Mouse (Mus musculus): ENCODE data around the gene Fam50b. TPM values are rescaled to one million over a fixed set of nuclear protein-coding genes. Genes with fewer than 3 reads are reported as not detected.

Fam50b gene
- not detected in 2 replicates for polyA plus RNA-seq (2014; fragmentation: Nextera tagmentation; extraction: Ambion mirVana)

GRCm38 (mm10) chr13:34734686-34735085 is at the start of gene Fam50b:
Fam50b (plus strand) TSS chr13:34734850.
- no peak within 1 kb of the TSS for H3K4me3 ChIP-seq (ENCODE audit: low read depth, low read length)
- no peaks in the 10 kb centered on the region for H3K36me3 ChIP-seq (replicated peaks; ENCODE audit: control insufficient read depth, insufficient read depth, low read depth, low read length)
- H3K27me3 ChIP-seq (ENCODE audit: control insufficient read depth, insufficient read depth, low read length) = no peaks in the 10 kb centered on the region
- H3K9ac ChIP-seq (replicated peaks; ENCODE audit: low read length) = no peak within 1 kb of the TSS
- WGBS = 52% methylated on average over 5 of the region's 5 CpGs
- H3K4me2 ChIP-seq (ENCODE audit: low read depth, low read length) = no peak within 1 kb of the TSS
- no peaks in the 10 kb centered on the region; the same call in 1 of the 2 replicates for H3K4me1 ChIP-seq (ENCODE audit: control insufficient read depth, insufficient read depth, low read length)
- ATAC-seq (replicated peaks; ENCODE audit: insufficient number of reproducible peaks, low FRiP score, low TSS enrichment, low read depth) (no peak), DNase-seq (ENCODE audit: low spot score) (no peak)
- H3K9me3 ChIP-seq (replicated peaks; ENCODE audit: control insufficient read depth, low read length) = no peaks in the 10 kb centered on the region
- no peak within 1 kb of the TSS for H3K27ac ChIP-seq (replicated peaks; ENCODE audit: low read depth, low read length)

DNA sequence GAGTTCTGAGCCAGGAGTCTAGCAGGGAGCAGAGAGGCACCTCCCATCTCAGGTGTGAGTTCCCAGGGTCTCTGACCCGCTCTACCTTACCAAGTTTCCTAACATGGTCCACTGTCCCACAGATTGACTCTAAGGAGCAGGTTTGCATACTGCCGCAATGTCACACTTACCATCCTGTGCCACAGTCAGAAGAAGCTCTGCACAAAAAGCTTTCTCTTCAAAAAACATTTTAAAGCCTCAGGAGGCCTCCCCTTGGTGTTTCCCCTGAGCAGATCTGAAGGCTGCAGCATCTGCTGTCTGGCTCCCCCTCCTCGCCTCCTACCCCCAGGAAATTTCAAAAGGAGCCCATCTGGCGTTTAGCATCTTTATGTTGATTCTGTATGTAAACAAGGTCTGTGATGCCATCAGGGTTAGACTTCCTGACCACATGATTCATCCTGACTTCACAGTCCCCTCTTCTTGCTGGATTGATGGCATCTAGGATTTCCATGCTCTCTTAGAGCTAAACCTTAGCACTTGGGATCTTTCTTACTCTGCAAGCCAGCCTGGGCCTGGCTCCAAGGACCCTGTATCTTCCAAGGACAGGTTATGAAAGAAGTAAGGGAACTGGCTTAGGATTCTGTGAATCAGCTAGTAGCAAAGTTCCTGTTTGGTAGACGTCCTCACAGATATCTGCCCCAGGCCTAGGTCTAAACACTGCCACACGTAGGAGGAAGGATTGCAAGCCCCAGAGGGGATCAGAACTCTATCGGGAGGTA is 49.5 kb upstream of the Fam50b start:
- Histone ChIP-seq H3K9me3 (replicated peaks; ENCODE audit: control insufficient read depth, low read length) (no peaks in the 10 kb centered on the region), H3K4me3 (ENCODE audit: low read depth, low read length) (no peak overlapping the region), H3K36me3 (replicated peaks; ENCODE audit: control insufficient read depth, insufficient read depth, low read depth, low read length) (no peaks in the 10 kb centered on the region), H3K4me2 (ENCODE audit: low read depth, low read length) (no peak overlapping the region), H3K27me3 (ENCODE audit: control insufficient read depth, insufficient read depth, low read length) (no peaks in the 10 kb centered on the region), H3K4me1 (ENCODE audit: control insufficient read depth, insufficient read depth, low read length) (no peaks in the 10 kb centered on the region), H3K27ac (replicated peaks; ENCODE audit: low read depth, low read length) (no peak overlapping the region), H3K9ac (replicated peaks; ENCODE audit: low read length) (no peak overlapping the region)
- 67% methylated on average over 7 of the region's 7 CpGs for WGBS
- ATAC-seq (replicated peaks; ENCODE audit: insufficient number of reproducible peaks, low FRiP score, low TSS enrichment, low read depth) (no peak), DNase-seq (ENCODE audit: low spot score) (no peak)

- WGBS = 81% methylated on average over 1 of the region's 1 CpGs
- Histone ChIP-seq H3K27ac (replicated peaks; ENCODE audit: low read depth, low read length) (no peak overlapping the region), H3K4me3 (ENCODE audit: low read depth, low read length) (no peak overlapping the region), H3K27me3 (ENCODE audit: control insufficient read depth, insufficient read depth, low read length) (no peaks in the 10 kb centered on the region), H3K9me3 (replicated peaks; ENCODE audit: control insufficient read depth, low read length) (no peaks in the 10 kb centered on the region), H3K4me2 (ENCODE audit: low read depth, low read length) (no peak overlapping the region), H3K9ac (replicated peaks; ENCODE audit: low read length) (no peak overlapping the region), H3K4me1 (ENCODE audit: control insufficient read depth, insufficient read depth, low read length) (no peaks in the 10 kb centered on the region), H3K36me3 (replicated peaks; ENCODE audit: control insufficient read depth, insufficient read depth, low read depth, low read length) (no peaks in the 10 kb centered on the region)
- no peak for DNase-seq (ENCODE audit: low spot score)
- no peak for ATAC-seq (replicated peaks; ENCODE audit: insufficient number of reproducible peaks, low FRiP score, low TSS enrichment, low read depth)
Measured at GRCm38 (mm10) chr13:34691049-34691448, 43.6 kb upstream of the Fam50b start.

GRCm38 (mm10) chr13:34693111-34693510 is 41.5 kb upstream of the Fam50b start:
- no peak for DNase-seq (ENCODE audit: low spot score)
- no peak overlapping the region for H3K4me3 ChIP-seq (ENCODE audit: low read depth, low read length)
- no peaks in the 10 kb centered on the region for H3K9me3 ChIP-seq (replicated peaks; ENCODE audit: control insufficient read depth, low read length)
- H3K36me3 ChIP-seq (replicated peaks; ENCODE audit: control insufficient read depth, insufficient read depth, low read depth, low read length) = no peaks in the 10 kb centered on the region
- H3K4me2 ChIP-seq (ENCODE audit: low read depth, low read length) = no peak overlapping the region
- H3K27ac ChIP-seq (replicated peaks; ENCODE audit: low read depth, low read length) = no peak overlapping the region
- no peak overlapping the region for H3K9ac ChIP-seq (replicated peaks; ENCODE audit: low read length)
- H3K27me3 ChIP-seq (ENCODE audit: control insufficient read depth, insufficient read depth, low read length) = no peaks in the 10 kb centered on the region
- 81% methylated on average over 6 of the region's 6 CpGs for WGBS
- no peaks in the 10 kb centered on the region for H3K4me1 ChIP-seq (ENCODE audit: control insufficient read depth, insufficient read depth, low read length)
- no peak for ATAC-seq (replicated peaks; ENCODE audit: insufficient number of reproducible peaks, low FRiP score, low TSS enrichment, low read depth)

GRCm38 (mm10) chr13:34696734-34697332 is 37.8 kb upstream of the Fam50b start:
- 83% methylated on average over 7 of the region's 7 CpGs for WGBS
- Histone ChIP-seq H3K4me3 (ENCODE audit: low read depth, low read length) (no peak overlapping the region), H3K36me3 (replicated peaks; ENCODE audit: control insufficient read depth, insufficient read depth, low read depth, low read length) (no peaks in the 10 kb centered on the region), H3K9me3 (replicated peaks; ENCODE audit: control insufficient read depth, low read length) (no peaks in the 10 kb centered on the region), H3K4me2 (ENCODE audit: low read depth, low read length) (no peak overlapping the region), H3K9ac (replicated peaks; ENCODE audit: low read length) (no peak overlapping the region), H3K4me1 (ENCODE audit: control insufficient read depth, insufficient read depth, low read length) (no peaks in the 10 kb centered on the region), H3K27ac (replicated peaks; ENCODE audit: low read depth, low read length) (no peak overlapping the region), H3K27me3 (ENCODE audit: control insufficient read depth, insufficient read depth, low read length) (no peaks in the 10 kb centered on the region)
- DNase-seq (ENCODE audit: low spot score) (no peak), ATAC-seq (replicated peaks; ENCODE audit: insufficient number of reproducible peaks, low FRiP score, low TSS enrichment, low read depth) (no peak)

DNA sequence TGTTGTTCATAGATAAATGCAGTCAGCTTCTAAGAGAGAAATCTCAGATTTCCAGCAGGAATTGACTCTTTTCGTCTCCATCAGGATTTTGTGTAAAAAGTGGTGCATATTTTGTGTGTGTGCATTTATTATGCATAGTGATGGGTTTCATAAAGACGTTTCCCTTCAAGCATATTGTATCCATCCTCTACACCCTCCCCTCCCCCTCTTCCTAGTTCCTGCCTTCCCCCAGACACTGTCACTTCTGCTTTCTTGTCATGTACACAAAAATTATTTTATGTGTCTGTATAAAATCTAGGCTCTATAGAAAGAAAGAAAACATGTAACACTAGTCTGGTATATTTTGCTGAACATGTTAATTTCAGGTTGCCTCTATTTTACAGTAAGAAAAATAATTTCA is 34.6 kb upstream of the Fam50b start:
- Histone ChIP-seq H3K9ac (replicated peaks; ENCODE audit: low read length) (no peak overlapping the region), H3K9me3 (replicated peaks; ENCODE audit: control insufficient read depth, low read length) (no peaks in the 10 kb centered on the region), H3K27ac (replicated peaks; ENCODE audit: low read depth, low read length) (no peak overlapping the region), H3K4me2 (ENCODE audit: low read depth, low read length) (no peak overlapping the region), H3K36me3 (replicated peaks; ENCODE audit: control insufficient read depth, insufficient read depth, low read depth, low read length) (no peaks in the 10 kb centered on the region), H3K4me3 (ENCODE audit: low read depth, low read length) (no peak overlapping the region), H3K27me3 (ENCODE audit: control insufficient read depth, insufficient read depth, low read length) (no peaks in the 10 kb centered on the region), H3K4me1 (ENCODE audit: control insufficient read depth, insufficient read depth, low read length) (no peaks in the 10 kb centered on the region)
- DNase-seq (ENCODE audit: low spot score) (no peak), ATAC-seq (replicated peaks; ENCODE audit: insufficient number of reproducible peaks, low FRiP score, low TSS enrichment, low read depth) (no peak)
- WGBS = 56% methylated on average over 2 of the region's 2 CpGs

GRCm38 (mm10) chr13:34700630-34701029 is 34.0 kb upstream of the Fam50b start:
- Histone ChIP-seq H3K4me2 (ENCODE audit: low read depth, low read length) (no peak overlapping the region), H3K4me1 (ENCODE audit: control insufficient read depth, insufficient read depth, low read length) (no peaks in the 10 kb centered on the region), H3K27me3 (ENCODE audit: control insufficient read depth, insufficient read depth, low read length) (no peaks in the 10 kb centered on the region), H3K9ac (replicated peaks; ENCODE audit: low read length) (no peak overlapping the region), H3K4me3 (ENCODE audit: low read depth, low read length) (no peak overlapping the region), H3K27ac (replicated peaks; ENCODE audit: low read depth, low read length) (no peak overlapping the region), H3K36me3 (replicated peaks; ENCODE audit: control insufficient read depth, insufficient read depth, low read depth, low read length) (no peaks in the 10 kb centered on the region), H3K9me3 (replicated peaks; ENCODE audit: control insufficient read depth, low read length) (no peaks in the 10 kb centered on the region)
- DNase-seq (ENCODE audit: low spot score) (no peak), ATAC-seq (replicated peaks; ENCODE audit: insufficient number of reproducible peaks, low FRiP score, low TSS enrichment, low read depth) (no peak)
- WGBS = 91% methylated on average over 1 of the region's 1 CpGs

DNA sequence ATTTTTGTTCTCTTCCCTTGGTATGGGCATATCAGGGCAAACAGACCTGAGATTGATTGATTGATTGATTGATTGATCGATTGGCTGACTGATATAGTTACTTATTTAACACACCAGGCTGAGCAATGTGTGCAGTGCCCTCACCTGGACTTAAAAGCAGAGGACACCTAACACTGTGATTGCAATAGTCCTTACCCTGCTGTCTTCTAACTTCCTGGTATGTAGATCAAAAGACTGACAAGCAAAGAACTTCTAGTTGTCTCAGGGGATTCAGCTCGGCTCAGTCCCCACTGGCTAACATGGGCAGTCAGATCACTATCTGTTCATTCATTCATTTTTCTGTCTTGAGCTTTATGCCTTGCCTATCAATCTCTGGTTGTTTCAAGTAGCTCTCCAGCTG is 31.3 kb upstream of the Fam50b start:
- H3K4me1 ChIP-seq (ENCODE audit: control insufficient read depth, insufficient read depth, low read length) = no peaks in the 10 kb centered on the region
- no peak for ATAC-seq (replicated peaks; ENCODE audit: insufficient number of reproducible peaks, low FRiP score, low TSS enrichment, low read depth)
- H3K4me3 ChIP-seq (ENCODE audit: low read depth, low read length) = no peak overlapping the region
- H3K36me3 ChIP-seq (replicated peaks; ENCODE audit: control insufficient read depth, insufficient read depth, low read depth, low read length) = no peaks in the 10 kb centered on the region
- H3K4me2 ChIP-seq (ENCODE audit: low read depth, low read length) = no peak overlapping the region
- H3K27ac ChIP-seq (replicated peaks; ENCODE audit: low read depth, low read length) = no peak overlapping the region
- DNase-seq (ENCODE audit: low spot score) = no peak
- 70% methylated on average over 2 of the region's 2 CpGs for WGBS
- no peaks in the 10 kb centered on the region for H3K27me3 ChIP-seq (ENCODE audit: control insufficient read depth, insufficient read depth, low read length)
- H3K9me3 ChIP-seq (replicated peaks; ENCODE audit: control insufficient read depth, low read length) = no peaks in the 10 kb centered on the region
- H3K9ac ChIP-seq (replicated peaks; ENCODE audit: low read length) = no peak overlapping the region
